Mouse (Mus musculus) C2C12 (cell line): ENCODE measurements at regions not wholly inside any gene's neighbourhood (a gene's known extent, or its start where the extent isn't known, plus 50 kb on each side); places are given as distances from the start of the nearest gene placed in this dataset.

ENCODE experiments used
- CTCF ChIP-seq: IDR thresholded peaks from one replicate; pipeline ENCODE4 v1.5.1; 2011; ENCODE audit not compliant: control insufficient read depth, insufficient read depth, insufficient read length
- USF1 ChIP-seq: IDR thresholded peaks from one replicate; pipeline ENCODE4 v1.6.1; 2011; ENCODE audit warnings: low read depth, mild to moderate bottlenecking, control low read depth, moderate library complexity

DNA sequence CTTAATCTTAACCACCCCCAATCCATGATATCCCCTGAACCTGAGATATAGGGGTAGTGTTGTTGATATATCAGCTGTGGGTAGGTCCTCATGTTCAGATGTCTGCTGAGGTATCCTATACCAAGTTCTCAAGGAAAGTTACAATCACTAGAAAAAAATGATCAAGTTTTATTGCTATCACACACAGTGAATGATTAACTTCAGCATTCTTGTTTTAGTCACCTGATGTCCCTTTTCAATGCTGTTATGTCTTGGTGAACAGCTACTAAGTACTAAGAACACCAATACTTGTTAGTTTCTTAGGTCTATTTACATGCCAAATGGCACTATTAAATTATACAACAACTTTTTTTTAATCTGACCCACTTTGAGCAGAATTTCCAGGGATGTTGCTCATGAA is 732.0 kb upstream of the Lrrc4c start:
- TF ChIP-seq CTCF, result no peak
- no peak for TF ChIP-seq USF1
